Mouse (Mus musculus): ENCODE measurements around the gene Ybx3.

DNA sequence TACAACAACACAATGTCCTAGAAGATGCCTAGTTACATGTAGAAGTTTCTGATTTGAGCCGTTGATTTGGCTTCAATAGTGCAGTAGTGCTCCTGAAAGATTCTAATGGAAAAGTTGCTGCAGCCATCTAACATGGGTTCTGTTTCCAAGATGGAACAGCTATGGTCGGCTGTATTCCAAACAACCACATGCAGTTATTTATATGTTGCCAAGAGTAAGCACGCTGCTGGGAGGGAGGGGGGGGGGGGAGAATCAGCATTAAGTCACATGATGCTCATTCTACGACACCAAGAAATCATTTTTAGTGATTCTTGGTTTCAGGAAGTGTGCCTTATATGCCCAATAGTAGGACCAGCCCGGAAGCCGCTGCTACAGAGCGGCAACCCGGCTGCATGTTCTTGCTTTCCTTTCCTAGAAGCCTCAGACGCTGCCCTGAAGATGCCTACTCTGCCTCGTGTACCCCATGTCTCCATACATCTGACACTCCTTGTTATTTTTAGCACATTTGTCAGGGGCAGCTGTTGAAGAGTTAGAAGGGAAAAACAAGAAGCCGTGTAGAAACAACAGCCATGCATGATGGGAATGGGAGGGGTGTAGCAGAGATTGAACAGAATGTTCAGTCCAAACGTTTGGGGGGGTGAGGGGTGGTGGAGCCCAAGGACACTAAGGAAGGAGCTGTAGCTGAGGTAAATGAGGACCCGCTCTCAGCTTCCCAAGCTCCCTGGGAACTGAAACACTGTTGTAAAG, 13.5 kb downstream of the Ybx3 start:
- TF ChIP-seq POLR2A (IDR thresholded peaks at IDR 0.05; ENCODE audit: borderline replicate concordance, control insufficient read depth, low read depth, low read length) (no peak), CTCF (IDR thresholded peaks at IDR 0.05; ENCODE audit: control insufficient read depth, insufficient read depth, low read length) (no peak)
